Mouse (Mus musculus): ENCODE measurements around the gene Mthfd1l. TPM values are rescaled to one million over a fixed set of nuclear protein-coding genes. Genes with fewer than 3 reads are reported as not detected.

The Mthfd1l gene
- polyA plus RNA-seq, 1 experiment from 2014 or later, result 14.6 TPM

DNA sequence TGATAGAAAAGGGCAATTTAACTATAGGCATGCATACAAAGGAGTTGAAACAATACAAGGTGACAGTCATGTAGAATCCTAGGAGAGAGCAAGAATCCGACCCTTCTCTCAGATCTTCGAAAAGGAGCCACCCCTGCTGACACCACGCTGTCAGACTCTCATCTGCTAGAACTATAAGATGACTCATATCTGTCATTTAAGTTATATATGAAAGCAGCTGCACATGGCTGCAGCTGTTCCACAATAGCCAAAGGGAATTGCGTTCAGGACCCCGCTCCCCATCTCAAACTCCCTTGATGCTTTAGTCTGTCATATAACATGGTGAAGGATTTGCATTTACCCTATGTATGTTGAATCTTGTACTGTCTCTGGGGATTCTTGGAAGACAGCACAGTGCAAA, 201.3 kb downstream of the Mthfd1l start:
- Histone ChIP-seq H3K36me3 (no peaks in the 10 kb centered on the region), H3K9me3 (no peaks in the 10 kb centered on the region), H3K4me3 (replicated peaks) (no peak overlapping the region), H3K27ac (no peak overlapping the region), H3K9ac (no peak overlapping the region), H3K27me3 (replicated peaks) (no peaks in the 10 kb centered on the region), H3K4me1 (peaks cover 10% of the 10 kb centered on the region; the same call in 1 of the 2 replicates), H3K4me2 (no peak overlapping the region)
- no peak for ATAC-seq (ENCODE audit: insufficient read depth, low FRiP score, low read depth)
- 66% methylated on average over 5 of the region's 5 CpGs for WGBS

DNA sequence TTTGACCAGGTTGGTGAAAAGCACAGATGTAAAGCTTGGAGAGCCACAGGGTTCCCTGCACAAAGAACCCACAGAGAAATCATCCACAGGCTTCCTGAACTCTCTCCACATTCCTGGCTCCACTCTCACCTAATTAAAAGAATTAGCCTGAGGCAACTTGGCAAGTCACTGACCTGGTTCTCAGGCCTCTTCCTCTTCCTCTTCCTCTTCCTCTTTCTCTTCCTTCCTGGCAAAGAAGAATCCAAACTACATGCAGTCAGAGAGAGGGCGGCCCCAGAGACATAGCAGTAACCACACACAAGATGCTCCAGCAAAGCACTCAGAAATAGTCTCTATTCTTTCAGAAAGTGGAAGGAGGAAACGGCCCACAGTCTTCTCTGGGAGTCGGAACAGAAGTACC, 201.8 kb downstream of the Mthfd1l start:
- H3K9ac ChIP-seq, result no peak overlapping the region
- no peak overlapping the region for H3K4me3 ChIP-seq (replicated peaks)
- 61% methylated on average over 3 of the region's 3 CpGs for WGBS
- no peak for ATAC-seq (ENCODE audit: insufficient read depth, low FRiP score, low read depth)
- no peaks in the 10 kb centered on the region for H3K36me3 ChIP-seq
- H3K4me2 ChIP-seq, result no peak overlapping the region
- no peak overlapping the region for H3K27ac ChIP-seq
- no peaks in the 10 kb centered on the region for H3K9me3 ChIP-seq
- peaks cover 10% of the 10 kb centered on the region; the same call in 1 of the 2 replicates for H3K4me1 ChIP-seq
- H3K27me3 ChIP-seq (replicated peaks), result no peaks in the 10 kb centered on the region

DNA sequence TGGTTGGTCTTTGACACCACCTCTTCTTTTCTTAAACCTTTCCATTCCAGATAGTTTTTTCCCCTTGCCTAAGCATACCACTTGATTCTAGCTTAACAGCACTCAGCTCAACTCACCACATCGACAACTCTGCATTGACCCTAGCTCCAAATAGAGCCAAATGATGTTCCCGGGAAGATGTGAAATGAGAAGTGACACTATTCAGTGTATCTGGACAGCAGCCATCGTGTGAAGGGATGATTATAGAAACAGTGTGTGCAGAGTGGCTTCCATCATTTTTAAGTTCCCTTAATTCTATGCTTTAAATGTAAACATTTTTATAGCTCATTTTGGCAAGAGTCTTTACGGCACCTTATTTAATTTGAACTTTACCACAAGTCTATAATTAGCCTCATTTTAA, 204.4 kb downstream of the Mthfd1l start:
- no peak for ATAC-seq (ENCODE audit: insufficient read depth, low FRiP score, low read depth)
- peak overlapping the region; percentile 64 for H3K27ac ChIP-seq
- 52% methylated on average over 4 of the region's 4 CpGs for WGBS
- H3K9me3 ChIP-seq, result no peaks in the 10 kb centered on the region
- H3K4me1 ChIP-seq, result peaks cover 10% of the 10 kb centered on the region; the same call in 1 of the 2 replicates
- no peak overlapping the region for H3K4me2 ChIP-seq
- no peak overlapping the region for H3K4me3 ChIP-seq (replicated peaks)
- no peaks in the 10 kb centered on the region for H3K27me3 ChIP-seq (replicated peaks)
- H3K36me3 ChIP-seq, result no peaks in the 10 kb centered on the region
- no peak overlapping the region for H3K9ac ChIP-seq

DNA sequence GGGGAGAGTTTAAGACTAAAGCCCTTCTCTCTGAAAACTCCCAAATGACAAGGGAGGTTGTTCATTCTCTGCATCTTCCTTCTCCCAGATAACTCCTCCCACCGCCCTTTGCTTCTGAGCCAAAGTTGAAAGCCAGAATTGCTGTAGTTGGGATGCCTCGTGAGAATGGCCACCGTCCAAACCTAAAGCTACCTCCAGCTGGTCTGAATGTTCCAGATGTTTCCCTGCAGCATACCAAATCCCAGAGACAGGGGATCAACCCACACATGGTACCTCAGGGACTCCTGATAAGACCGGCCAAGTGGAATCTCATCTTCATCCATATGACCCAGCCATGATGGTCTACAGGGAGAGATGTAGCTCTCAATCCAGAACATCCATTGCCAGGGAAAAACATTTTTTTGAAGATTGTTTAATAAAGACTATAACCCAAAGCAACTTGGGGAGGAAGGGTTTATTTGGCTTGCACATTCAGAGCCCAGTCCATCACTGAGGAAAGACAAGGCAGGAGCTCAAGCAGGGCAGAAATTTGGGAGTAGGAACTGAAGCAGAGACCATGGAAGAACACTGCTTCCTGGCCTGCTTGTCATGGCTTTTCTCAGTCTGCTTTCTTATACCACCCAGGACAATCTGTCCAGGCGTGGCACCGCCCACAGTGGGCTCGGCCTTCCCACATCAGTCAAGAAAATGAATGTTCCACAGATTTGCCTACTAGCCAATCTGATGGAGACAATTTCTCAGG, 206.3 kb downstream of the Mthfd1l start:
- 68% methylated on average over 7 of the region's 7 CpGs for WGBS
- no peak overlapping the region for H3K4me3 ChIP-seq (replicated peaks)
- H3K4me2 ChIP-seq, result no peak overlapping the region
- no peaks in the 10 kb centered on the region for H3K9me3 ChIP-seq
- peaks cover 10% of the 10 kb centered on the region; the same call in 1 of the 2 replicates for H3K4me1 ChIP-seq
- H3K9ac ChIP-seq, result no peak overlapping the region
- no peaks in the 10 kb centered on the region for H3K27me3 ChIP-seq (replicated peaks)
- H3K36me3 ChIP-seq, result no peaks in the 10 kb centered on the region
- ATAC-seq (ENCODE audit: insufficient read depth, low FRiP score, low read depth), result 0 out of 2 replicates have a peak, but pooled peaks have one; percentile 36
- H3K27ac ChIP-seq, result peak overlapping the region; percentile 62

DNA sequence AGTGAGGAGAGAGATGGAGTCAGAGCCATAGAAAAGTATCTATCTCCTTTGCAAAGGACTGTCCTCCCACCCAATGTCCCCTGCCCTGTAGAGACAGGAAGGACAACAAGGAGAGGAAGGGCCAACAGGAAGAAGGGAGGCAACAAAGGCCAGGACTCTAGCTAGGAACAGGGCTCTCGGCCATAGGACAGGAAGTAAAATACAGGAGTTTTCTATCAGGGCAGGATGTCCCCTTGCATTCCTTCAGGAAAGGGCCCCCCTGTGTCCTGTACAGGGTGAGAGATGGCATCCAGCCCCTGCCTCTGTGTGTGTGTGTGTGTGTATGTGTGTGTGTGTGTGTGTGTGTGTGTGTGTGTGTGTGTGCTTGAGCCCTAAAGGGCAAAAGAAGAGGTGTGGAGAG, 209.0 kb downstream of the Mthfd1l start:
- peaks cover 10% of the 10 kb centered on the region; the same call in 1 of the 2 replicates for H3K4me1 ChIP-seq
- H3K4me2 ChIP-seq, result no peak overlapping the region
- H3K27ac ChIP-seq, result no peak overlapping the region
- no peak overlapping the region for H3K4me3 ChIP-seq (replicated peaks)
- H3K9me3 ChIP-seq, result no peaks in the 10 kb centered on the region
- WGBS, result 61% methylated on average over 1 of the region's 1 CpGs
- H3K27me3 ChIP-seq (replicated peaks), result no peaks in the 10 kb centered on the region
- ATAC-seq (ENCODE audit: insufficient read depth, low FRiP score, low read depth), result no peak
- H3K36me3 ChIP-seq, result no peaks in the 10 kb centered on the region
- no peak overlapping the region for H3K9ac ChIP-seq

DNA sequence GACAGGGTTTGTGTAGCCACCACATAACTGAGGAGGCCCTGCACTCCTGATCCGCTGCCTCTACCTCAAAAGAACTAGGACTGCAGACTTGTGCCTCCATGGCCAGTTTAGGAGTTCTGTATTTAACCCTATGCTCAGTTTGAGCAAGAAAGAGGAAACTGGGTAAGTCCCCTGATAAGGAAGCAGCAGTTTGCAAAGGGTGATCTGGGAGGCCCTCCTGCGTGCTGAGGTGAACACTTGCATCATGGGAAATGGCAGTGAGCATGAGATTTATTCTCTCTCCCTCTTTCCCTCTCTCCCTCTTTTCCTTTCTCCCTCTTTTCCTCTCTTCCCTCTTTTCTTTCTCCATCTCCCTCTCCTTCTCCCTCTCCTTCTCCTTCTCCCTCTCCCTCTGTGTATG, 209.5 kb downstream of the Mthfd1l start:
- H3K27me3 ChIP-seq (replicated peaks), result no peaks in the 10 kb centered on the region
- H3K4me2 ChIP-seq, result no peak overlapping the region
- 0 out of 2 replicates have a peak, but pooled peaks cover 10% of the 10 kb centered on the region for H3K4me1 ChIP-seq
- no peak overlapping the region for H3K27ac ChIP-seq
- no peaks in the 10 kb centered on the region for H3K36me3 ChIP-seq
- no peaks in the 10 kb centered on the region for H3K9me3 ChIP-seq
- ATAC-seq (ENCODE audit: insufficient read depth, low FRiP score, low read depth), result no peak
- no peak overlapping the region for H3K4me3 ChIP-seq (replicated peaks)
- no peak overlapping the region for H3K9ac ChIP-seq
- WGBS, result 57% methylated on average over 2 of the region's 2 CpGs

DNA sequence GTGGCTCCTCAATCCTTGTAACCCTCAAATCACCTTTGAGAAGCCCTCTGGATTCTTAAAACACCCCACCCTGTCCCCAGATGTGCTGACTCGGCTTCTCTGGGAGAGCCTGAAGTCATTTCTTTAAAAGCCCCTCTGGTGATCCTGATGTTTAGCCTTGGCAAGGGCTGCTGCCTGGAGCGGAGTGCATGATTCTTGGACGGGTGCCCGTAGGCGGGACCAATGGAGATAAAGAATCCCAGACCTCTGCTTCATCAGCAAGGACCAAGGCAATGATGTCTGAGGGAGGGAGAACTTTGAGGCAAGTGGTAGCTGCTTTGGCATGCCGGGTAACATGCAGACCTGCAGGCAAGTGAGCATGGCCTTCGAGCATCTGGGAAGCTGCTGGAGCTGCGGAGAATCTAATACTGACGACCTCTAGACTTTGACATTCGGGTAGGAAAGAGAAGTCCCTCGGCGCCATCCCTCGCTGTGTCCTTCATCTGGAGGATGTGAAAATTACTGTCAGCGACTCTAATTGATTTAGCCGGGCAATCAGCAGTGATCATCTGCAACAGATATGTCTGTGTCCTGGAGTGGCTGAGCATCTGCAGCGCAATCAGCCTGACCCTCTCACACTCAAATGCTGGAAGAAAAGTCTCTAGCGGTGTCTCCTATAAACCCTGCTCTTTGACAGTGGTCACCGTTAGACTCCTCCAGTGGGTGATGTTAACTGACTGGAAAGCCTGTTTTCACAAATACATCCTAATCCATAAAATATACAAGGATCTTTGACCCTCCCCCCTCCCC, 215.9 kb downstream of the Mthfd1l start:
- Histone ChIP-seq H3K27me3 (replicated peaks) (no peaks in the 10 kb centered on the region), H3K36me3 (no peaks in the 10 kb centered on the region), H3K9me3 (no peaks in the 10 kb centered on the region), H3K27ac (peak overlapping the region; percentile 57; the same call in 1 of the 2 replicates), H3K4me2 (no peak overlapping the region), H3K4me1 (peaks cover 8% of the 10 kb centered on the region), H3K4me3 (replicated peaks) (no peak overlapping the region), H3K9ac (no peak overlapping the region)
- 58% methylated on average over 18 of the region's 18 CpGs for WGBS
- ATAC-seq (ENCODE audit: insufficient read depth, low FRiP score, low read depth), result peak; percentile 81; the same call in 1 of the 2 replicates

DNA sequence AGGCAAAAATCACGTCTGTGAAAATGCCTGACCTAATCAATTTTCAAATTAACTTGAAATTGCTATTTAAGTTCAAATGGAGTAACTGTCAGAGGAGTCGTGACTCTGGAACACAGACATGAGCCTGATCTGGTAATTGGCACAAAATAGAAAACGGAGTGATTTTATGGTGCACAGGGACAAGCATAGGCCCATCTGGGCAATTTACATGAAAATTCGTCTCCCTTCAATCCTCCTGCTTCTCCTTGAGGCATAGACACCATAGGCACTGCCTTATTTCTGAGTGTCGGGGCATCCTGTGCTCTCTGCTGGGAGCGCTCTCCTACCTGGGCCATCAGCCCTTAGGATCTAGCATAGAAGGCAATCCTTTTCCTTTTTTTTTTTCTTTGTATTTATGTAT, 216.5 kb downstream of the Mthfd1l start:
- no peaks in the 10 kb centered on the region for H3K36me3 ChIP-seq
- H3K27ac ChIP-seq, result no peak overlapping the region
- peaks cover 8% of the 10 kb centered on the region for H3K4me1 ChIP-seq
- no peak for ATAC-seq (ENCODE audit: insufficient read depth, low FRiP score, low read depth)
- H3K4me3 ChIP-seq (replicated peaks), result no peak overlapping the region
- H3K27me3 ChIP-seq (replicated peaks), result no peaks in the 10 kb centered on the region
- 83% methylated on average over 6 of the region's 6 CpGs for WGBS
- no peak overlapping the region for H3K4me2 ChIP-seq
- H3K9me3 ChIP-seq, result no peaks in the 10 kb centered on the region
- no peak overlapping the region for H3K9ac ChIP-seq

DNA sequence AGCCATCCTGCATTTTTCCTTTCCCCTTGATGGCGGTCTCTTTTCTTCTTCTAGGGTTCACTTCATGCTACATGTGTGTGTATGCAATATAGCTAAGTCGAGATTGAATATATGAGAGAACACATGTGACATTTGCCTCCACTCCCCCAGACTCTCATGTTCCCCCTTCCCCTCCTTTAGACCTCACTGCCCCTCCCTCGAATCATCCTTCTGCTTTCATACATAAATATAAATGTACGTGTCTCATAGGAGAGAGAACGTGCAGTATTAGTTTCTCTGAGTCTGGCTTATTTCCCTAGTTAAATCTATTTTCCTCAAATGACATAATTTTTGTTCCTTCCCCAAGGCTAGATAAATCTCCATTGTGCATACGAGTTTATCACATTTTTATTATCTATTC, 226.1 kb downstream of the Mthfd1l start:
- no peak overlapping the region for H3K4me2 ChIP-seq
- 69% methylated on average over 6 of the region's 6 CpGs for WGBS
- H3K27ac ChIP-seq, result no peak overlapping the region
- H3K36me3 ChIP-seq, result no peaks in the 10 kb centered on the region
- no peaks in the 10 kb centered on the region for H3K27me3 ChIP-seq (replicated peaks)
- no peak for ATAC-seq (ENCODE audit: insufficient read depth, low FRiP score, low read depth)
- no peak overlapping the region for H3K4me3 ChIP-seq (replicated peaks)
- H3K4me1 ChIP-seq, result no peaks in the 10 kb centered on the region
- H3K9me3 ChIP-seq, result no peaks in the 10 kb centered on the region
- H3K9ac ChIP-seq, result no peak overlapping the region

DNA sequence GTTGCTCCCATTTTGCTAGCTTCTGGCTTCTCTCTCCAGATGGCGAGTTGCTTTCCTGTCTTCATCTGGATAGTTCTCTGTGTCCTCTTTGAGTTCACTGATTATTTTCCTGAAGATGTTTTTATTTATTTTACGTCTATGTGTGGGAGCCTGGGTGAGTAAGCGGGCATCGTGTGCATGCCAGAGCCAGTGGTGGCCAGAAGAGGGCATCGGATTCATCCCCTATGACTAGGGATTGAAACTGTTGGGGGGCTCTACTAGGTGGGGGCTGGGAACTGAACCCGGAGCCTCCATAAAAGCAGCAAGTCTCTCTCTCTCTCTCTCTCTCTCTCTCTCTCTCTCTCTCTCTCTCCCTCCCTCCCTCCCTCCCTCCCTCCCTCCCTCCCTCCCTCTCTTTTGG, 227.0 kb downstream of the Mthfd1l start:
- no peak overlapping the region for H3K4me2 ChIP-seq
- no peaks in the 10 kb centered on the region for H3K27me3 ChIP-seq (replicated peaks)
- H3K36me3 ChIP-seq, result no peaks in the 10 kb centered on the region
- no peaks in the 10 kb centered on the region for H3K9me3 ChIP-seq
- no peak for ATAC-seq (ENCODE audit: insufficient read depth, low FRiP score, low read depth)
- no peak overlapping the region for H3K27ac ChIP-seq
- WGBS, result 89% methylated on average over 6 of the region's 6 CpGs
- no peak overlapping the region for H3K9ac ChIP-seq
- H3K4me1 ChIP-seq, result no peaks in the 10 kb centered on the region
- no peak overlapping the region for H3K4me3 ChIP-seq (replicated peaks)

DNA sequence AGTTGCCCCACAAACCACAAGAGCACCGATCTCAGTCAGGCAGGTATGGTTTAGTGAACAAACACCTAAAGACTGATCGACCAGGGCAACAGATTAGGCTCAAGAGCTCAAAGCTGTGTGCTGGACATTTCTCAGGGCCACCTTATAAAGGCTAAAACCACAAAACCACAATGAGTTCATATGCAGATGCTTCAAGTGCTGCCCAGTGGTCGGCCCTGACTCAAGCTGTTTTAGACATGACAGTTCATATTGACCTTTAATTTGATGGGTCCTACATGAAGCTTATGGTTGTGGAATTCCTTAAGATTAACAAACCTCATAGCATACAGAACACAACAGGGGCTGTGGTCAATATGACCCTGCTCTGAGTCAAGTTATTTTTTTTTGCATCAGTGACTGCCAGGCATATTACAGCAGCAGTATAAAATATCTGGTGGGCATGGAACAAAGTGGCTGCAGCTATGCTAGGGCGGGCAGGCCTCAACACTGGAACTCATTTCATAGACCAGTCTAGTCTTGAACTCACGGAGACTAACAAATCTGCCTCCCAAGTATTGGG, 227.7 kb downstream of the Mthfd1l start:
- Histone ChIP-seq H3K4me3 (replicated peaks) (no peak overlapping the region), H3K27me3 (replicated peaks) (no peaks in the 10 kb centered on the region), H3K4me2 (no peak overlapping the region), H3K4me1 (no peaks in the 10 kb centered on the region), H3K9ac (no peak overlapping the region), H3K27ac (no peak overlapping the region), H3K9me3 (no peaks in the 10 kb centered on the region), H3K36me3 (no peaks in the 10 kb centered on the region)
- 82% methylated on average over 5 of the region's 5 CpGs for WGBS
- no peak for ATAC-seq (ENCODE audit: insufficient read depth, low FRiP score, low read depth)

DNA sequence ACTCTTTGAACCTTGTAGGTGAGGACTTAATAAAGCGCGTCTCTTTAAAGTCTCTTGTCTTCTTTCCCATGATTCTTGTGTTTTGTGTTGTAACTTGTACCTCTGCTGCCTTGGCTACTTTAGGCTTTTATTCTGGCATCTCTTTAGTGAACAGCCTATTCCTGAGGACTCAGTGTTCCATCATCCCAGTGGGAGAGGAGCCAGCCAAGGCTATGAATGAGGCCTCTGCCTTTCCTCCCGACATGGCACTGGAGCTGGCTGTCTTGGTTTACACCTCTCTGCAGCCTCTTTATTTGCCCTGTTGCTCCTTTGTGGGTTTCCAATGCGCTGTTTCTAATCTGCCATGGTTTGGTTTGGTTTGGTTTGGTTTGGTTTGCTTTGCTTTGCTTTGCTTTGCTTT, 228.2 kb downstream of the Mthfd1l start:
- WGBS, result 91% methylated on average over 4 of the region's 4 CpGs
- no peaks in the 10 kb centered on the region for H3K4me1 ChIP-seq
- H3K9ac ChIP-seq, result no peak overlapping the region
- no peaks in the 10 kb centered on the region for H3K9me3 ChIP-seq
- no peak for ATAC-seq (ENCODE audit: insufficient read depth, low FRiP score, low read depth)
- no peak overlapping the region for H3K4me2 ChIP-seq
- H3K4me3 ChIP-seq (replicated peaks), result no peak overlapping the region
- no peaks in the 10 kb centered on the region for H3K27me3 ChIP-seq (replicated peaks)
- no peaks in the 10 kb centered on the region for H3K36me3 ChIP-seq
- H3K27ac ChIP-seq, result no peak overlapping the region
